Mouse (Mus musculus) heart, embryonic 11.5 days (tissue): ENCODE results near the gene Eif2ak4. TPM values are rescaled to one million over a fixed set of nuclear protein-coding genes. Genes with fewer than 3 reads are reported as not detected.

ENCODE experiments used
- ATAC-seq: fragments of 200-750 bp; cut with Nextera tagmentation; replicated peaks from 2 replicates; pipeline ENCODE4 v1.8.0; 2017; ENCODE audit warnings: moderate library complexity; ENCODE audit not compliant: insufficient number of reproducible peaks, low FRiP score, low TSS enrichment
- H3K27ac ChIP-seq: fragments of 300-500 bp; sonication (generic); 2 replicates; pipeline ENCODE4 v1.5.1; 2014; ENCODE audit warnings: mild to moderate bottlenecking, low read depth, low read length
- H3K27me3 ChIP-seq: fragments of 300-500 bp; sonication (generic); 2 replicates; pipeline ENCODE4 v1.6.1; 2014; ENCODE audit warnings: mild to moderate bottlenecking, low read length, mixed read lengths; ENCODE audit not compliant: control insufficient read depth, insufficient read depth
- H3K36me3 ChIP-seq: fragments of 300-500 bp; sonication (generic); 2 replicates; pipeline ENCODE4 v1.6.1; 2014; ENCODE audit warnings: mild to moderate bottlenecking, low read length, moderate library complexity, mixed read lengths; ENCODE audit not compliant: control insufficient read depth, insufficient read depth
- H3K4me1 ChIP-seq: fragments of 300-500 bp; sonication (generic); 2 replicates; pipeline ENCODE4 v1.6.1; 2014; ENCODE audit warnings: low read length; ENCODE audit not compliant: control insufficient read depth, insufficient read depth
- H3K4me2 ChIP-seq: fragments of 300-500 bp; sonication (generic); 2 replicates; pipeline ENCODE4 v1.6.1; 2014; ENCODE audit warnings: mild to moderate bottlenecking, moderate library complexity
- H3K4me3 ChIP-seq: fragments of 300-500 bp; sonication (generic); 2 replicates; pipeline ENCODE4 v1.5.1; 2014; ENCODE audit warnings: low read depth, low read length
- H3K9ac ChIP-seq: fragments of 300-500 bp; sonication (generic); 2 replicates; pipeline ENCODE4 v1.6.1; 2014; ENCODE audit warnings: mild to moderate bottlenecking, low read depth, low read length, moderate library complexity
- H3K9me3 ChIP-seq: fragments of 300-500 bp; sonication (generic); replicated peaks from 2 replicates; pipeline ENCODE4 v1.6.1; 2016; ENCODE audit warnings: low read length; ENCODE audit not compliant: control insufficient read depth
- WGBS: fragments of 180-500 bp; shearing (Covaris S2); extraction: QIAGEN DNeasy Blood & Tissue Kit; methylation state at CpG from one replicate; pipeline ENCODE4 v1.1.7; 2014; ENCODE audit not compliant: insufficient replicate concordance; 5-methylcytosine and 5-hydroxymethylcytosine counted together
- polyA plus RNA-seq: library from polyadenylated mRNA; unstranded; fragments of >200 nt; fragmentation: Nextera tagmentation; extraction: Ambion mirVana; gene quantifications from 2 replicates; pipeline ENCODE4 v1.2.1, GENCODE M21; 2014

The Eif2ak4 gene
- polyA plus RNA-seq, 1 experiment from 2014 or later = 9.0 TPM

DNA sequence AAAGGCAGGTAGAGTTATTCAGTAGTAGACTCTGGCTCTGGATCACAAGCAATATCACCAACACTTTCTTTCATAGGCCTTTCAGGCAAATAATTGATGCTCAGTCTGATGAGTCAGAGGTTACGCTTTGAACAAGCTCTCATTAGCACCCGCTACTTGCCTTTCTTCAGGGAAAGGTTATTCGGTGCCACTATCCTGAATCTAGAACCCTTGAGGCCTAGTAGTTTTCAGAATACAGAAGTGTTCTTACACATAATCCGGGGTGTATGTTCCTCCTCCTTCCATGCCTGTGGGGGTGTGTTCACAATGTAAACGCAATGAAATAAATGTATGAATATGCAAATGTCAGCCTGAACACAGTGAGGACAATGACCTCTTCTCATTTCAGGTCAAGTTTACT is 1.7 kb downstream of the Eif2ak4 start:
- no peaks in the 10 kb centered on the region for H3K27me3 ChIP-seq
- no peak overlapping the region for H3K4me3 ChIP-seq
- WGBS = 90% methylated on average over 5 of the region's 5 CpGs
- ATAC-seq = no peak
- H3K4me2 ChIP-seq = peak overlapping the region; percentile 88; the same call in 1 of the 2 replicates
- no peak overlapping the region for H3K27ac ChIP-seq
- no peak overlapping the region for H3K9ac ChIP-seq
- peaks cover 8% of the 10 kb centered on the region; the same call in 1 of the 2 replicates for H3K4me1 ChIP-seq
- no peaks in the 10 kb centered on the region for H3K9me3 ChIP-seq
- H3K36me3 ChIP-seq = no peaks in the 10 kb centered on the region

DNA sequence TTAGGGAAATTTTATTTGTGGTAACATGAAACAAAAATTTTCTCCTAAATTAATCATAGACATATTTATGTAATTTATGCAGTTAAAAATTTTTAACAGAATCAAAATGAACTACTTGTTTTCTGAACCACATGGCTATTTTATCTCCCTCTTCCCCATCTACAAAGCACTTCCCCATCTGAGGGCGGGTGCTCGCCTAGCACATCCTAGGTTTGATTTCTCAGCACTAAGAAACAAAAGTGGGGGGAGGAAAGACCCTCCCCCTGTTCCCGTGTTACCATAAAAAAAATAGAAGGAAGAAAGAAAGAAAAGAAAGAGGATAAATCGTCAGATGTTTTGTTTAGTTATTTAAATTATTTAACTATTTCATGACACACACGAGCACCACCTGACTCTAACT is 2.8 kb downstream of the Eif2ak4 start:
- 74% methylated on average over 5 of the region's 5 CpGs for WGBS
- Histone ChIP-seq H3K9me3 (no peaks in the 10 kb centered on the region), H3K27me3 (no peaks in the 10 kb centered on the region), H3K4me3 (no peak overlapping the region), H3K36me3 (no peaks in the 10 kb centered on the region), H3K4me1 (peaks cover 8% of the 10 kb centered on the region; the same call in 1 of the 2 replicates), H3K9ac (no peak overlapping the region), H3K4me2 (no peak overlapping the region), H3K27ac (no peak overlapping the region)
- no peak for ATAC-seq

DNA sequence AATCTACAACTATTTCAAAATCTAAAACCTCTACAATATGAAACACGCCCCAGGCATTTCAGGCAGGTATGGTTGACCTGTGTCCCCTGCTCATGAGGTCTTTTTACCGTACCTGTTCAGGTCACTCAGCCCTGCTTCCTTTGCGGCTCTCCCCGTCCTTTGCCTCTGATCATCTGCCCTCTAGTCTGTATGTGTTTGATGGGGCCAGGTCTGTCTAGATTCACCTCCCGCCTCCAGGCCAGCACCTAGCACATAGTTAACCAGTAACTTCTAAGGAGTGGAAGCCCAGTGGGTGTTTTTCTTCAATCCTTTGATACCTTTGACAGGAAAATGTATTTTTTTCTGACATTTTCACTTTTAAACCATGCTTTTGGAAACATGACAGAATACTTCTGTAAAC is 11.3 kb downstream of the Eif2ak4 start:
- Histone ChIP-seq H3K27ac (no peak overlapping the region), H3K4me3 (no peak overlapping the region), H3K27me3 (no peaks in the 10 kb centered on the region), H3K9me3 (no peaks in the 10 kb centered on the region), H3K9ac (no peak overlapping the region), H3K4me1 (no peaks in the 10 kb centered on the region), H3K4me2 (no peak overlapping the region), H3K36me3 (no peaks in the 10 kb centered on the region)
- WGBS = 88% methylated on average over 5 of the region's 5 CpGs
- ATAC-seq = no peak

DNA sequence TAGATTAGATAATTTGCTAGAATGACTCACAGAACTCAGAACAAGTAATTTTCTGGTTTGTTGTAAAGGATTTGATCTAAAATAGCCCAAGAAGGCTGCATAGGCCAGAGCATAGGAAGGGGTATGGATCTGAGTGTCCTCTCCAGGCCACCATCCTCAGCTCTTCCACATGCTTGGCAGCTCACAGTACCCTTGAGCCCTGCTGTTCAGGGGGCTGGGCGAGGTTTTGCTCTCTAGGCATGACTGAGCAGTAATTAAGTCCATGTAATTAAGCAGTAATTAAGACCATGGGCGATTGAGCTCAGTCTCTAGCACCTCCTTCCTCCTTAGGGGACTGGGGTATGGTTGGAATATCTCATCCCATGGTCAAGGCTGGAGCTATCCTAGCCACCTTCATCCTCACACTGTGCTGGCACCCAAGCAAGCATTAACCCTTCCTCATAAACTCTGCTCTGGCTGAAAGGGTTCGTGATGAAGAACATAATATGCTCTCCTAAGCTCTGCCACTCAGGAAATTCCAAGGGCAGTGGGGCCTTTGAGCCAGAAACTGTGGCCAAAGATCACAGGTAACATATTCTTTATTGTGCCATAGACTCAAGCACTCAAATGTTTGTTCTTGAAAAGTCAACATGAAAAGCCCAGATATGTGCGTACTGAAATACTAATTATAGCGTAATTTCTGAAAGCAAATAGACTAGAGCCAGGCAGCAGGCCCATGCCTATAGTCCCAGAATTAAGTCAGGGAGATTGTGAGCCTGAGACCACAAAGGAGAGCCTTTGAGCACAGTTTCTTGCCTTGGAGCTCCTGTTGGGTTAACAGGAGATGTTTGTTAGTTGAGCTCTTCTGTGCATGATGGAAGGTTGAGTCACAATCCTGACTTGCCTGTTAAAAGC is 13.7 kb downstream of the Eif2ak4 start:
- Histone ChIP-seq H3K4me1 (no peaks in the 10 kb centered on the region), H3K36me3 (0 out of 2 replicates have a peak, but pooled peaks cover 2% of the 10 kb centered on the region), H3K27ac (no peak overlapping the region), H3K9ac (no peak overlapping the region), H3K4me3 (no peak overlapping the region), H3K27me3 (no peaks in the 10 kb centered on the region), H3K4me2 (no peak overlapping the region), H3K9me3 (no peaks in the 10 kb centered on the region)
- ATAC-seq = no peak
- 89% methylated on average over 5 of the region's 5 CpGs for WGBS

DNA sequence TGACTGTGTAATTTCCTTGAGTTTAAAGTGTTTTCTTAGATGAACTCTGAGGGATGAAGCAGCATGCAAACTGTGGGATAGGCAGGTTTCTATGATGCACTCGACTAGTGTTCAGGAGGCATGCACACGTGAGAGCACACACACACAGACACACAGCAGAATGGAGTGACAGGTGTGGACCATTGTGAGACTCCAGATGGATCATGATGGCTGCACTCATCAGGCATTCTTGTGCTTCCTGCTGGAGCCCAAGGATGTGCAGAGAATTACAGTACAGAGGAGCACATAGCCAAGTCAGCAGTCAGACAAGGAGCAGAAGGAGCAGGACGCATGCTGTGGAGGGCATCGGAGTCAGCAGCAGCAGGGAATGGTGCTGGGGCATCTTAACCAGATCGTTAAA is 15.9 kb downstream of the Eif2ak4 start:
- Histone ChIP-seq H3K9ac (no peak overlapping the region), H3K36me3 (peaks cover 6% of the 10 kb centered on the region; the same call in 1 of the 2 replicates), H3K4me2 (no peak overlapping the region), H3K9me3 (no peaks in the 10 kb centered on the region), H3K27ac (no peak overlapping the region), H3K4me3 (no peak overlapping the region), H3K27me3 (no peaks in the 10 kb centered on the region), H3K4me1 (no peaks in the 10 kb centered on the region)
- 90% methylated on average over 5 of the region's 5 CpGs for WGBS
- ATAC-seq = no peak

DNA sequence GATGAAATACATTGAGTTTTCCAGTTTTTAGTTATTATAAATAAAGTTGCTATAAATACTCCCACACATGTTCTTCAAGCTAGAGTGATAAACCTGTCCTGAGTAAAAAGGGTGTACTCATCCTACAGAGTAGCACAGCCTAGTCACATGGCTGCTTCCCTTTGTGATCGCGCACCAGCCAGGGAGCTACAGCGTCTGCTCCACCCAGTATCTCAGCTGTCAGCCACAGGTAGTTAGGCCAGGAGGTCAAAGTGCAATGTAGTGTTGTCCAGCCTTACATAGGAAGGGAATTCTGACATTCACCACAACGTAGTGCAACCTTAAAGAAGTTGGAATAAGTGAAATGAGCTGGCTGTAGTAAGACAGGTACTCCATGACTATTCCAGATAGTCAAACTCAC is 17.1 kb downstream of the Eif2ak4 start:
- ATAC-seq = no peak
- no peak overlapping the region for H3K4me2 ChIP-seq
- WGBS = 79% methylated on average over 4 of the region's 4 CpGs
- no peak overlapping the region for H3K9ac ChIP-seq
- no peak overlapping the region for H3K27ac ChIP-seq
- H3K4me1 ChIP-seq = no peaks in the 10 kb centered on the region
- H3K4me3 ChIP-seq = no peak overlapping the region
- peaks cover 6% of the 10 kb centered on the region; the same call in 1 of the 2 replicates for H3K36me3 ChIP-seq
- H3K27me3 ChIP-seq = no peaks in the 10 kb centered on the region
- no peaks in the 10 kb centered on the region for H3K9me3 ChIP-seq

DNA sequence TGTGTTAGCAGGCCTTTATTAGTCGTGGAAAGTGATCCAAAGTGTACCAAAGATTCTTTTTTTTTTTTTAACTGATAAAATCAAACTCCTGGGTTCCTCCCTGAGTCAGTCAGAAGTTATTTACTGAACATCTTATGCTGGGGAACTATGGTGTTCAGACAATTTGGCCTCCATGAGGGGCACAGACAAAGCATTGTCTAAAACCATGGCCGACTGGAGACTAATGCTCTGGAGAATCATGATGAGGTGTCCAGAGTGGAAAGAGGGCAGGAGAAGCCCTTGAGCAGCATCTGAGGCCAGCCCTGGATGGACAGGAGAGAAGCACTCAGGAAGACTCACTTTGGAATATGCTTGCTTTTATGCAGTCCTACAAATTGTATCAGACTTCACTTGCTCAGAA is 18.4 kb downstream of the Eif2ak4 start:
- no peak overlapping the region for H3K27ac ChIP-seq
- no peak overlapping the region for H3K9ac ChIP-seq
- H3K9me3 ChIP-seq = no peaks in the 10 kb centered on the region
- H3K4me2 ChIP-seq = no peak overlapping the region
- no peaks in the 10 kb centered on the region for H3K27me3 ChIP-seq
- H3K36me3 ChIP-seq = peaks cover 11% of the 10 kb centered on the region
- WGBS = 78% methylated on average over 2 of the region's 2 CpGs
- ATAC-seq = no peak
- H3K4me3 ChIP-seq = no peak overlapping the region
- no peaks in the 10 kb centered on the region for H3K4me1 ChIP-seq

DNA sequence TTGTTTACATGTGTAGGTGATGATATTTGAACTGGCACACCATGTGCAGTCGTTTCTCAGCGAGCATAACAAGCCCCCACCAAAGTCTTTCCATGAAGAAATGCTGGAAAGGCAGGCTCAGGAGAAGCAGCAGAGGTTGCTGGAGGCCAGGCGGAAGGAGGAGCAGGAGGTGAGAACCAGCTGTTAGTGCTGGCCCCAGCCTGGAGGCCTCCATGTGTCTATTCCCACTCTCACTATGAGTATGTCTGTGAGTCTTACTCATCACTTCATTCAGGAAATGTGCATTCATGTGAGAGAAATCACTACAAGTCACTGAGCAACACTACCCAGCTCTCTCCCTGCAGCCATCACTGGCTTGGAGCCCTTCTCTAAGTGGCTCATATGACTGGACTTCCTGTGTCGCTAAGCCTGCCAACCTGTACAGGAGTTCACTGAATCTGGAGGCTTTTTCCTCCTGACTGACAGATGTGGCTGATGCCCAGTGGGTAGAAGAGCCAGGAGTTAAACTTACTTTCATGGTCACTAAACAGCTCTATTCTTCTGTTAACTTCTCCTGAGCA is 20.0 kb downstream of the Eif2ak4 start:
- H3K4me2 ChIP-seq = no peak overlapping the region
- 72% methylated on average over 4 of the region's 4 CpGs for WGBS
- H3K4me1 ChIP-seq = no peaks in the 10 kb centered on the region
- H3K27ac ChIP-seq = no peak overlapping the region
- H3K36me3 ChIP-seq = peaks cover 21% of the 10 kb centered on the region
- ATAC-seq = no peak
- no peak overlapping the region for H3K4me3 ChIP-seq
- no peaks in the 10 kb centered on the region for H3K9me3 ChIP-seq
- H3K27me3 ChIP-seq = no peaks in the 10 kb centered on the region
- H3K9ac ChIP-seq = no peak overlapping the region
